Mouse (Mus musculus): ENCODE data around the gene Nosip.

Gene Nosip

DNA sequence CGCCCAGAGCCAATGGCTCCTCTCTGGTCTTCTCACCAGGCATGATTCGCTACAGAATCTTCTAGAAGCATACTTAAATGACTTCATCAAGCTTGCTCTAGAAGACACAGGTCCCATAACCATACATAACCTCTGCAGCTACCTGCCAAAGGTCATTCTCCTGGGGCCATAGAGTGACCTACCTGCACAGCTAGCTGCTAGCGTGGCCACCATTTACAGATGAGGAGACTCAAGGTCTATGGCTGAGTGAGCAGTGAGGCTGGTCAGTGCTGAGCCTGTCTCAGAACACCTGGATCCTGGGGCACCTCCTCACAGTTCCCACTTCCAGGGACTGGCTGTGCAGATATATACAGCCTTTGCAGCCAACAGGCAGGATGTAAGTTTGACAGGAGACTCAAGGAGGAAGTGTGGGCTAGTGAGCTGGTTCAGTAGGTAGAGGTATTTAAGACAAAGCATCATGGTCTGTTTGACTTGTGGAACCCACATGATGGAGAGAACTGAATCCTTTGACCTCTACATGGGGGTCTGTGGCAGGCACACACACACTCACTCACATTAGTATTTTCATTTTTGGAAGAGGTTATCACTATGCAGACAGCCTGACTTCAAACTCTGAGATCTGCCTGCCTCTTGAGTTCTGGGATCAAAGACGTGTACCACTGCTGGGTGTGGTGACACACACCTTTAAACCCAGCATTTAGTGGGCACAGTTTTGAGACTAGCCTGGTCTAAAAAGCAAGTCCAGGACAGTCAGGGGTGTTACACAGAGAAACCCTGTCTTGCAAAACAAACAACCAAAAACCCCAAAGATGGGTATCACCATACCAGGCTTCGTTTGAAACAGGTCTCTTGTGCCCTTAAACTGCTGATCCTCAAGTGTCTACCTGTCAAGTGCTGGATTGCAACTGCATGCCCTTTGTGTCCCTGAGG is 57.8 kb downstream of the Nosip start:
- peak; percentile 89 for DNase-seq

DNA sequence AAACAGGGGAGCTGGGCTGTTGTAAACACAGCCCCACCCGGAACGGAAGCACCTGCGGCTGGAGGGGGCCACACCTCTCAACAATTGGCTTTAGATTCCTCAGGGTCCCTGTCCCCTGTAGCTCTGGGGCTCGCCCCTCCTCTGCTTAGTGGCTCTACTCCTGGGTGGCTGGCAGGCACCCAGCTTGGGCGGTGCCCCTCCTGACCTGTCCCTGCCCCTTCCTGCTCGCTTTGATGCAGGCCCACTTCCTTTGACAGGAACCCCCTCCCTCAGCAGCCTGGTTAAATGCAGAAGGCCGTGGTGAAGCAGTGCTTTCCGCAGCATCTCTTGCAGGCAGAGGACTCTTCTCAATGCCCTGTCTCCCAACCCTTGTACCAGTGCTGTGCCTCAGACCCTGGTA is 59.2 kb downstream of the Nosip start:
- peak; percentile 99 for DNase-seq

DNA sequence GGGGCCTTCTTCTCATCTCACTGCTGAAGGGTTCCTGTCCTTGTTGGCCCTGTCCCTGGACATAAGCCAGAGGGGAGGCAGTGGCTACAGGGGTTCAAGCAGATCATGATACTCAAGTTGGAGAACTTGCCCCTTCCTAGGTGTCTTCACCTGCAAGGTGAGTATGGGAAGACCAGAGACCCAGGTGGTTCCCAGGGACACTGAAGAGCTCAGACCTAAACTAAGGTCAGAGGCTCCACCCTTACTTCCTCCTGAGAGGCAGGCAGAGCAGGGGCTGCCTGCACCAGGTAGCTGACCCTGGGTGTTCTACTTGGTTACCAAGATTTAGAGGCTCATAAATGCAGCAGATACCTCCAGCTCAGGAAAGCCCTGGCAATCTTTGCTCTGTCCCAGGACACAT is 59.7 kb downstream of the Nosip start:
- peak; percentile 92 for DNase-seq

DNA sequence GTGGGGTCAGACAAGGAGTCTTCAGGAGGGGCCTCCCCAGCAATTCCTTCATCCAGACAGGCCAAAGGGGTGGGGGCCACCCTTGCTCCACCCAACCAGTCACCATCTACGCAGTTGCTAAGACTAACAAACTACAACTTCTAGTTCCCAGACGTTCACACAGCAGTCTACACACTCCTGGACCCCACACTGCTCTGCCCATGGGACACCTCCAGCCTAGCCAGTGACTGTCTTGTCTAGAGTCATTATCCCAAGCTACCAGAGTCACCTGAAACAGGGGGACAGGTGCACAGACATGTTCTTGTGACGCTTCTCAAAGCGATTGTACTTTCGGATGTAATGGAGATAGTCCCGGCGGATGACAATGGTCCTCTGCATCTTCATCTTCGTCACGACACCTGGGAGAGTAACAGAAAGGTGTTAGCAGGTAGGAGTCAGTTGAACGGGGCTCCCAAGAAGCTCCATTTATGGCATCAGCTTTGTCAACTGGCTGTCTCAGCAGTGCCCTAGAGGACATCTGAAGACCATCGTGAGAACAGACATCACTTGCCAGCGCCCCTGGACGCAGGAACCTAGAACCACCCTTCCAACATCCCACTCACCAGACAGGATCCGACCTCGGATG is 60.4 kb downstream of the Nosip start:
- peak; percentile 94 for DNase-seq

DNA sequence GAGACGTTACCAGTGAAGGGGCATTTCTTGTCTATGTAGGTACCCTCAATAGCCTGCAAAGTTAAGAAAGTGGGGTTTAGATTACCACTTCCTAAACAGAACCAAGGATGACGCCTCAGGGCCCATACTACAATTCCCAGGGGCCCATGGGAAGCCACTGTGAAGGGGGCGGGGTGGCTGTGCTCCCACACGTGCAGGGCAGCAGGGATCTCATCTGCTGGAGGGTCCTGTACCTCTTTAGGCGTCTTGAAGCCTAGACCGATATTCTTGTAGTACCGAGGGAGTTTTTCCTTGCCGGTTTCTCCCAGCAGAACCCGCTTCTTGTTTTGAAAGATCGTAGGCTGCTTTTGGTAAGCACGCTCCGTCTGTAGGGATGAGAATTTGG is 60.9 kb downstream of the Nosip start:
- DNase-seq, result peak; percentile 94

DNA sequence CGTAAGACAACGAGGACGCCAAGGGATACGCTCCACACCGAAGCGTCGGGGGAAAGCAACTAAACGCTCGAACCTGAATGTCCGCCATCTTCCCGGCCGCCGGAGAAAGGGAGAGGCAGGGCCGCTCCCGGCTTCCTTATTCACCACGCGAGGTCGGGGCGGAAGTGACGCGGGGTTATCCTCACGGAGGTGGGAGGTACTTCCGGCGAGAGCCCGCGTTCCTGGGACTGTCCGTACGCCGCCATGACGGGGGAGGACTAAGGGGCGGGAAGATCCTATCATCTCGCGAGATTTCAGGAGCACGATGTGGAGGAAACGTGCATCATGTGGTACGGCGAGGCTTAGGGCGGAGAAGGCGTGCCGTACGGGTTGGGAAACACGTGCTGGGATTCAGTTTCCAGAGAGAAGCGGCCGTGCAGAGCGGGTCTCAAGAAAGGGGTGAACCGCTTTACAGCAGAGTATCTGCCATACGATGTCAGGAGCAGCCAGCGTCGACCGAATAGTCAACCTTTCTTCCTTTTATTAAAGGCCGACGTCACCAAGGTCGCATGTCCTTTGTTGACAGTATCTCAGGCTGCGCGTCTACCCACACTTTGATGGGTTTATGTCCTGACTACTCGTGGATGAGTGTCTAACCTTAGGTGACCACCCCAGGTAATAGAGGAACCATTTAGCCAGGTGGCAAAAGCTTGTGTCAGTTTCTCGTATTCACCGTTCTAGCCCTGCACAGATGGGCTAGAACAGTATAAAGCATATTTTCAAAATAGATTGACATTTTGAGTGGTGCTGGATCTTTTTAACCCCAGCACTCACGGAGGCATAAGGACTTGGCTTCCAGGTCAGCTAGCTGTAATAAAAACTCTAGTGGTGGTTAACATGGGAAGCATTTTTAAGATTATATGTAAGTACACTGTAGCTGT is 62.3 kb downstream of the Nosip start, which contains the start of gene Rps11:
Rps11 (minus strand) TSS at position 216 of the 920 bp plus-strand sequence.
- peak; percentile 100 for DNase-seq

DNA sequence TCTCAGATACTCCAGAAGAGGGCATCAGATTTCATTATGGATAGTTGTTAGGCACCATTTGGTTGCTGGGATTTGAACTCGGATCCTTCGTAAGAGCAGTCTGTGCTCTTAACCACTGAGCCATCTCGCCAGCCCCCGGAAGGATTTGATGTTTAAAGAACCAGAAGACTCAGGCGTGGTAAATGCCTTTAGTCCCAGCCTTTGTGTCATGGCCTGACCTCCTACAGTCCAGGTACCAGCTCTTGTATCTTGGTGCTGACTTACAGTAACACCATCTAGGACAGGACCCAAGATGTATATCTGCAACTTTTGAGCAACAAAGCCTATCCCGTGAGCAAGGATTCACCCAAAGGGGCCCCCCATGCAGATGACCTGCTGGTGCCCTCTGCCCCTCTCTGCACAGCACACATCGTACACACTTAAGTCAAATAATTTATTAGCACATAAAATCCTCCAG is 62.9 kb downstream of the Nosip start:
- no peak for DNase-seq

DNA sequence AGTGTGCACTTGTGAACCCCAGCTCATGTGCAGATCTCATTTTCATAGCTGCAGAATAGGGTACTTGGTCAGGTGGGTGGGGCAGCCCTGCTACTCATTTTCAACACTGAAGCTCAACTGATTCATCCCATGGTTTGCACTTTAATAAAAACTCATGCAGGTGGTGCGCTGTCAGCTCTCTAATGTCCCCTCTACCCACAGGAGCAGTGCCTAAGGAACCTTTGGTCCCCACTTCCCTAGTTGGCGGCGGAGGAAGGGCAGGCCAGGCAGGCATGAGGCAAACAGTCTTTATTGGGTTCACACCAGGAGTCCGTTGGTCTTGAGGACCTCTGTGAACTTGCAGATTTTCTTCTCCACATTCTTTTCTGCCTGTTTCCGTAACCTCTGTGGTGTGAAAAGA is 63.4 kb downstream of the Nosip start:
- peak; percentile 90 for DNase-seq

DNA sequence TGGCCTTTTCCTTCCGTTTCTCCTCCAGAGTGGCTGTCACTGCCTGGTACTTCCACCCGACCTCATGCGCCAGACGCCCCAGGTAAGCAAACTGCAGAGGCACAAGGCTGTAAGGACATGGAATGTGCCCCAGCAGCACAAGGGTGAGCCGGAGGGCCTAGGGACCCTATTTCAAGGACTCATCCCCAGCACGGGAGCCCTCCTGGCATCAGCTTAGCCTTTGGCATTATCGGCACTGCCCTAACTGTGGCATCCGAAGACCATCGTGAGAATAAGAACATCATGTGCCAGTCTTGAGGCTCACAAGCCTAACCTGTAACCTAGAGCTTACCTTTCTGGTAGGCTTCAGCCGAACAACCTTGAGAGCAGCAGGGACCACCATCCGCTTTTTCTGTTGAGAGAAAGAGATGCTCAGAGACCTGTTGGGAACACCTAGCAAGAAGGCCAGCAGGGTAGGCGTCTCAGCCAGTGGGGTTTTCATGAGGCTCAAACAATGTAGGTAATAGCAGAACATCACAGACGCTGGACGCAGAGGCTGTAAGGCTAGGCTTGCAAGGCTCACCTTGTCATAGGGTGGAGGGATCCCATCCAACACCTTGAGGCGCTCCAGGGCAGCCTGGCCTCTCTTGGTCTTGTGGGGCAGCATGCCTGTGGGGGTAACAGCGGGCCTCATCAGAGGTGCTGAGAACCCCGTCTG is 64.1 kb downstream of the Nosip start:
- peak; percentile 95 for DNase-seq

DNA sequence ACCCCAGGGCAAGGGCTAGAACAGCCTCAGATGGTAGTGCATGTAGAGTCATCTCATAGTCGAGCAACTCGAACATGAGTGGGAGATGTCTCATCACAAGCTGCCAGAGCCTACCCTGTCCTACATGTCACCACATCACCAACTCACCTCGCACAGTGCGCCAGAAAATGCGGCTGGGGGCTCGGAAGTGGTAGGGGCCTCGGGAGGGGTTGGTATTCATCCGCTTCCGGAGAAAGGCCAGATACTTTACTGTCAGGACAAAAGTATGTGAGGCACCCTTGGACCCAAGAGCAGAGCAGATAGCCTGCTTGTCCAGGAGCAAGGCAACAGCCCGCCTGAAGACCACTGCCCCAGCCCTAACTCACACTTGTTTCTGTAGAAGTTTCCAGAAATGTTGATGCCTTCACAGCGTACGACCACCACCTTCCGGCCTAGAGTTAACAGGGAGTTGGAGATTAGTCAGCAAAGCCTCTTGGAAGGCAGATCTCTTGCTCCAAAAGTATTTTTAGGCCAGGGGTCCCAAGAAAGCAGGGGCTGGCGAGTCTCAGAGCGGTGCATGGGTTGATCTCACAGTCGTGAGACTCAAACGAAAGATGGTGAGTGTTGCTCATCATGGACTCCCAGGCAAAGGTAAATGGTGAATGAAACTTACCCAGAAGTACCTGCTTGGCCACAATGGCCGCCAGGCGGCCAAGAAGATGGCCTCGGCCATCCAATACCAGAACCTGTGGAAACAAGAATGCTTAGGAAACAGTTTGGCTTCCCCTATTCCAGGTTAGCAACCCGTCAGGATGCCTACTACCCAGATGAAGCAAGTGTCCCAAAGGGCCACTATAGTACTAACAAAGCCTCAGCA is 64.8 kb downstream of the Nosip start:
- DNase-seq, result peak; percentile 90
